Mouse (Mus musculus): ENCODE results near the gene Fgf12. TPM values are rescaled to one million over a fixed set of nuclear protein-coding genes. Genes with fewer than 3 reads are reported as not detected.

The Fgf12 gene
- polyA plus RNA-seq, 1 experiment from 2014 or later: 3.4 TPM

MicroRNAs within 50 kb of the gene (microRNA counts, 519-probe panel; counts per million panel counts)
- microRNA mmu-miR-690: 2,314 counts per million, percentile 35 among the panel's probes with 10 or more counts

Small RNA genes within 50 kb of the gene (microRNA-seq; reads per million reads assigned to microRNA genes)
- gene Mir690: not detected

Other genes starting within 250 kb of the Fgf12 start
- gene Mb21d2, start 176.6 kb upstream of the Fgf12 start, polyA plus RNA-seq (2015; fragmentation: Nextera tagmentation; extraction: Ambion mirVana): 7.2 and 7.9 TPM in 2 replicates